Mouse (Mus musculus) heart, adult 2 months (tissue): ENCODE data around the gene Mmp3. TPM values are rescaled to one million over a fixed set of nuclear protein-coding genes. Genes with fewer than 3 reads are reported as not detected.
"Not testable (repeated sequence)": the region's sequence is repeated elsewhere in the genome, so short reads cannot be mapped to it uniquely, and the experiment has no call there.

ENCODE experiments used
- DNase-seq, 2 experiments: peaks; one replicate each; pipeline ENCODE4 v3.0.0; 2021
- H3K27ac ChIP-seq: fragments of 200-600 bp; 2 replicates; pipeline ENCODE4 v1.8.1; 2022
- H3K27me3 ChIP-seq: fragments of 200-500 bp; 2 replicates; pipeline ENCODE4 v1.6.1; 2012; ENCODE audit warnings: mild to moderate bottlenecking, low read length, inconsistent platforms, mixed read lengths; ENCODE audit not compliant: control insufficient read depth, insufficient read depth
- H3K36me3 ChIP-seq: fragments of 200-500 bp; 2 replicates; pipeline ENCODE4 v1.6.1; 2012; ENCODE audit warnings: low read length, inconsistent platforms; ENCODE audit not compliant: control insufficient read depth, insufficient read depth
- H3K4me1 ChIP-seq: fragments of 200-500 bp; 2 replicates; pipeline ENCODE4 v1.6.1; 2011; ENCODE audit warnings: low read length; ENCODE audit not compliant: control insufficient read depth, insufficient read depth
- H3K4me3 ChIP-seq: fragments of 200-600 bp; 2 replicates; pipeline ENCODE4 v1.8.1; 2022
- H3K79me2 ChIP-seq: fragments of 200-500 bp; replicated peaks from 2 replicates; pipeline ENCODE4 v1.6.1; 2012; ENCODE audit warnings: mild to moderate bottlenecking, inconsistent platforms, low read length, moderate library complexity, mixed read lengths; ENCODE audit not compliant: control insufficient read depth, insufficient read depth
- H3K9ac ChIP-seq: fragments of 200-500 bp; 2 replicates; pipeline ENCODE4 v1.6.1; 2012; ENCODE audit warnings: low read depth, mild to moderate bottlenecking, control low read depth, inconsistent platforms, low read length, mixed read lengths
- CTCF ChIP-seq: fragments of 200-600 bp; IDR thresholded peaks from 2 replicates; pipeline ENCODE4 v1.8.1; 2022; ENCODE audit warnings: antibody characterized with exemption, mild to moderate bottlenecking, moderate library complexity
- EP300 ChIP-seq: fragments of 200-500 bp; IDR thresholded peaks from 2 replicates; pipeline ENCODE4 v1.6.1; 2011; ENCODE audit warnings: low read depth, low read length, control low read depth; ENCODE audit not compliant: insufficient read depth
- POLR2A ChIP-seq: fragments of 200-500 bp; IDR thresholded peaks from 2 replicates; pipeline ENCODE4 v1.6.1; 2011; ENCODE audit warnings: mild to moderate bottlenecking, low read depth, low read length, control low read depth; ENCODE audit not compliant: insufficient read depth
- WGBS: fragments of 180-500 bp; shearing (Covaris S2); methylation state at CpG from one replicate; pipeline ENCODE4 v1.1.7; 2018; 5-methylcytosine and 5-hydroxymethylcytosine counted together
- intact Hi-C: fragments of 180-260 bp; cut with DNase I; formaldehyde crosslinking; loops from one replicate; pipeline ENCODE4 v1.15.1; 2025
- long read RNA-seq: library from polyadenylated mRNA; stranded (forward); transcript quantifications from one replicate; pipeline ENCODE4 v2.0.0, GENCODE M21; 2021
- polyA plus RNA-seq: library from polyadenylated mRNA; depleted of rRNA; stranded (reverse); fragments of >200 nt; gene quantifications from 2 replicates; pipeline ENCODE4 v1.2.3, GENCODE M21; 2012; rRNA removed
- total RNA-seq, 2 experiments: library from RNA; stranded (reverse); gene quantifications; 2 replicates each; pipeline ENCODE4 v1.2.3; 2021

The Mmp3 gene
- under 1 TPM; 0.34 to 0.43 TPM for total RNA-seq
- polyA plus RNA-seq: 2.4 and 5.8 TPM in 2 replicates
- long read RNA-seq: 0 reads

GRCm38 (mm10) chr9:7445522-7445921, at the start of gene Mmp3:
Mmp3 (plus strand) TSS chr9:7445822.
- H3K4me3 ChIP-seq: no peak within 1 kb of the TSS
- H3K4me1 ChIP-seq: no peaks in the 10 kb centered on the region
- H3K9ac ChIP-seq: no peak within 1 kb of the TSS
- no peaks in the 10 kb centered on the region for H3K27me3 ChIP-seq
- intact Hi-C loops: no loop called here
- no peak within 1 kb of the TSS for H3K27ac ChIP-seq
- DNase-seq: no peak
- no peaks in the 10 kb centered on the region for H3K79me2 ChIP-seq
- H3K36me3 ChIP-seq: no peaks in the 10 kb centered on the region
- WGBS: 73% methylated on average over 2 of the region's 2 CpGs
- TF ChIP-seq EP300: no peak
- TF ChIP-seq POLR2A: no peak
- no peak for TF ChIP-seq CTCF

- H3K79me2 ChIP-seq, H3K36me3 ChIP-seq, H3K4me1 ChIP-seq, H3K9ac ChIP-seq, H3K27me3 ChIP-seq, H3K27ac ChIP-seq, H3K4me3 ChIP-seq, DNase-seq: not testable (repeated sequence)
- intact Hi-C loops: loop anchor here (5.0 kb wide), 1 partner anchor 66 kb away; no protein-coding TSS in a partner anchor
- WGBS: 79% methylated on average over 8 of the region's 8 CpGs
Measured at GRCm38 (mm10) chr9:7396556-7396955, 49.1 kb upstream of the Mmp3 start.

- TF ChIP-seq CTCF (no peak), EP300 (no peak), POLR2A (no peak)
- H3K27me3 ChIP-seq: no peaks in the 10 kb centered on the region
- no peak overlapping the region for H3K9ac ChIP-seq
- no peak overlapping the region for H3K4me3 ChIP-seq
- H3K4me1 ChIP-seq: no peaks in the 10 kb centered on the region
- H3K79me2 ChIP-seq: no peaks in the 10 kb centered on the region
- H3K27ac ChIP-seq: no peak overlapping the region
- no peak for DNase-seq
- intact Hi-C loops: no loop called here
- 89% methylated on average over 2 of the region's 2 CpGs for WGBS
- no peaks in the 10 kb centered on the region for H3K36me3 ChIP-seq
Measured at GRCm38 (mm10) chr9:7453302-7453701, 7.7 kb downstream of the Mmp3 start.

- no peak for DNase-seq
- Histone ChIP-seq H3K27ac (no peak overlapping the region), H3K4me1 (no peaks in the 10 kb centered on the region), H3K27me3 (no peaks in the 10 kb centered on the region), H3K36me3 (no peaks in the 10 kb centered on the region), H3K79me2 (no peaks in the 10 kb centered on the region), H3K4me3 (no peak overlapping the region), H3K9ac (no peak overlapping the region)
- intact Hi-C loops: no loop called here
- 90% methylated on average over 1 of the region's 1 CpGs for WGBS
- TF ChIP-seq CTCF (no peak), EP300 (no peak), POLR2A (no peak)
Measured at GRCm38 (mm10) chr9:7470262-7470661, 24.6 kb downstream of the Mmp3 start.

GRCm38 (mm10) chr9:7483684-7484394, 38.2 kb downstream of the Mmp3 start:
- H3K4me1 ChIP-seq: no peaks in the 10 kb centered on the region
- TF ChIP-seq POLR2A: no peak
- TF ChIP-seq CTCF: no peak
- TF ChIP-seq EP300: no peak
- WGBS: 76% methylated on average over 5 of the region's 5 CpGs
- intact Hi-C loops: no loop called here
- H3K36me3 ChIP-seq: no peaks in the 10 kb centered on the region
- no peak overlapping the region for H3K4me3 ChIP-seq
- H3K27ac ChIP-seq: no peak overlapping the region
- no peak overlapping the region for H3K9ac ChIP-seq
- no peaks in the 10 kb centered on the region for H3K79me2 ChIP-seq
- DNase-seq: no peak
- no peaks in the 10 kb centered on the region for H3K27me3 ChIP-seq

GRCm38 (mm10) chr9:7501138-7501537, 55.5 kb downstream of the Mmp3 start:
- no peaks in the 10 kb centered on the region for H3K4me1 ChIP-seq
- no peaks in the 10 kb centered on the region for H3K79me2 ChIP-seq
- H3K27ac ChIP-seq: no peak overlapping the region
- 78% methylated on average over 3 of the region's 3 CpGs for WGBS
- no peak overlapping the region for H3K4me3 ChIP-seq
- H3K36me3 ChIP-seq: no peaks in the 10 kb centered on the region
- TF ChIP-seq CTCF (no peak), POLR2A (no peak), EP300 (no peak)
- intact Hi-C loops: no loop called here
- DNase-seq: no peak
- H3K9ac ChIP-seq: no peak overlapping the region
- no peaks in the 10 kb centered on the region for H3K27me3 ChIP-seq
